Mouse (Mus musculus): Measurements from ENCODE around the gene Plcd1. TPM values are rescaled to one million over a fixed set of nuclear protein-coding genes. Genes with fewer than 3 reads are reported as not detected.

Gene Plcd1
- polyA plus RNA-seq, 1 experiment, result 37.3 TPM

DNA sequence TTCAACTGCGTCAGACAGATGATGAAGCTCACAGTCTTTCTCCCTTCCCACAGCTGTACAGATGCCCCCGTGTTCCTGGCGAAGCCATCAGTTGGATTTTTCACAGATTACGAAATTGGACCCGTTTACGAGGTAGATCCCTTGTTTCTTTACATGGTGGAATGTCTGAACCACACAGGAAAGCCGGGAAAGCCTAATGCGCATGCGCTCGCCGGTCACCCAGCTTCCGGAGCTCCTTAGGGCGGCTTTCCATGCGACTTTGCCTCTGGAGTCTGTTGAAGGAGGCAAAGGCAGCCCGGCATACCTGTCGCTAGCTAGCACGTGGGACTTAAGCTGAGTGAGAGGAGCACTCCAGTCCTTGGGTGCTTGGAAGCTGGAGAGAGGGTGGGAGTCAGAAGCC, 21.6 kb upstream of the Plcd1 start:
- Histone ChIP-seq H3K4me3 (replicated peaks; ENCODE audit: extremely low read depth, low read depth, low read length) (no peak overlapping the region), H3K4me1 (ENCODE audit: control insufficient read depth, insufficient read depth, low read length) (no peaks in the 10 kb centered on the region)
- 84% methylated on average over 17 of the region's 17 CpGs for WGBS
- DNase-seq, result no peak
- TF ChIP-seq CTCF (IDR thresholded peaks at IDR 0.05; ENCODE audit: insufficient read depth, low read length) (no peak), POLR2A (IDR thresholded peaks at IDR 0.05; ENCODE audit: borderline replicate concordance, extremely low read depth, low read depth, low read length) (no peak)

DNA sequence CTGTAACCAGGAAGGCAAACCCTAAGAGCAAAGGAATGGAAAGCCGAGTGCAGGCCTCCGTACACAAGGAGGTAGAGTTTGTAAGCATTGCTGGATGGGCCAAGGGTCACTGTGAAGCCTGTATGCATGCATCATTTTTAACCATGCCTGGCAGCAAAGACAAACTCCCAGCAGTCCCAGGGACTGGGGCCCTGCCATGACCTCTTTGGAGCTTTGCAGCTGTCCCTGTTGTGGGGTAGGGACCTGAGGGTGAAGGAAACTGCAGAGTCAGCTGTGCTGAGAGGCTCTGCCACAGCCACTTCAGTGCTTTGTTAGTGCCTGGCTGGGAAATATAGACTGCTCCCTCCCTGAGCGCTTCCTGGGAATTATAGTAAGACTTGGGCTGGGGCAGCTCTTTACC, 17.3 kb upstream of the Plcd1 start:
- Histone ChIP-seq H3K4me1 (ENCODE audit: control insufficient read depth, insufficient read depth, low read length) (no peaks in the 10 kb centered on the region), H3K4me3 (replicated peaks; ENCODE audit: extremely low read depth, low read depth, low read length) (no peak overlapping the region)
- TF ChIP-seq POLR2A (IDR thresholded peaks at IDR 0.05; ENCODE audit: borderline replicate concordance, extremely low read depth, low read depth, low read length) (no peak), CTCF (IDR thresholded peaks at IDR 0.05; ENCODE audit: insufficient read depth, low read length) (no peak)
- WGBS, result 40% methylated on average over 3 of the region's 3 CpGs
- no peak for DNase-seq

DNA sequence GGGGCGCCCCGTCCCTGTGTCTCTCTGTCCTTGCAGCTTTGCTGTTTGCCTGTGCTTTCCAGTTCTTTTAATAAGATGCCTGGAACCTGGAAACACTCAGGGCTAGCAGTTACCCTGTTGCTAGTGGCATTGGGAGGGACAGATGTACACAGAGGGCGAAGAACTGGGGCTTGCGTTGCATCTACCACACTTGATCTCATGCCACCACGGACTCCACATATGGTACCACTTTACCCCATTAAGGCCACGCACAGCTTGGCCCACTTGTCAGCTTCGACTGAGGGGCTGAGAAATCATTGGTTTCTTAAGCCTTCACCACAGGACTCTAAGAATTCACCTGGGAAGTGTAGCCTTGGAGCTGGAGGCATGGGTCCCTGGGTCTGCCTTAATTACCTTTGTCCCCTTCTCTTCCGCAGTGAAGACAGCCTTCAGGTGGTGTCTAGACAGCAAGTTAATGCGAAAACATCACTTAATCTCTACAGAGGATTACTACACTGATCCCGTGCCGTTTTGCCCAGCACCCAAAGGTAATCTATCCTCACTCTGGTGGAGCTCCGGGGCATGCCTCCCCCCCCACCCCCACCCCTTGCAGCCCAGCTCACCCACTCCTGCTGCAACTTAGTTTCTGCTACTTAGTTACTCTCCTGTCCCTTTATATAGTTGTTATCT, 16.5 kb upstream of the Plcd1 start:
- no peak overlapping the region for H3K4me3 ChIP-seq (replicated peaks; ENCODE audit: extremely low read depth, low read depth, low read length)
- TF ChIP-seq POLR2A (IDR thresholded peaks at IDR 0.05; ENCODE audit: borderline replicate concordance, extremely low read depth, low read depth, low read length) (no peak), CTCF (IDR thresholded peaks at IDR 0.05; ENCODE audit: insufficient read depth, low read length) (no peak)
- 66% methylated on average over 12 of the region's 12 CpGs for WGBS
- DNase-seq, result no peak
- no peaks in the 10 kb centered on the region for H3K4me1 ChIP-seq (ENCODE audit: control insufficient read depth, insufficient read depth, low read length)

DNA sequence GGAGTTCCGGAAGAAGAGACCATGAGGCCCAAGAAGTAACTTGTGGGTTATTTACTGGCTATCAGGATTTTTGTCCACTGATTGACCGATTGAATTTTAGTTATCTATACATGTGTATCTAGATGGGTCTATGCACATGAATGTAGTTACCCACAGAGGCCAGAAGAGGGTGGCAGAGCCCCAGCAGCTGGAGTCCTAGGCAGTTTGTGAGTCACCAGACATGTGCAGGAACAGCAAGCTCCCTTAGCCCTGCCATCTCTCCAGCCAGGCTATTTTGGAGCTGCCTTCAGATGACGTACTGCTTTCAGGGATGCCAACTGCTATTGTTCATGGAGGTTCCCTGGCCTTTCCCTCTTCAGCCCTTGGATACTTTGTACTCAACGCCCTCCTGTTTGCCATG, 14.3 kb upstream of the Plcd1 start:
- no peak for DNase-seq
- Histone ChIP-seq H3K4me1 (ENCODE audit: control insufficient read depth, insufficient read depth, low read length) (no peaks in the 10 kb centered on the region), H3K4me3 (replicated peaks; ENCODE audit: extremely low read depth, low read depth, low read length) (no peak overlapping the region)
- WGBS, result 85% methylated on average over 4 of the region's 4 CpGs
- TF ChIP-seq POLR2A (IDR thresholded peaks at IDR 0.05; ENCODE audit: borderline replicate concordance, extremely low read depth, low read depth, low read length) (no peak), CTCF (IDR thresholded peaks at IDR 0.05; ENCODE audit: insufficient read depth, low read length) (peak; percentile 29; the same call in 1 of the 2 replicates)

DNA sequence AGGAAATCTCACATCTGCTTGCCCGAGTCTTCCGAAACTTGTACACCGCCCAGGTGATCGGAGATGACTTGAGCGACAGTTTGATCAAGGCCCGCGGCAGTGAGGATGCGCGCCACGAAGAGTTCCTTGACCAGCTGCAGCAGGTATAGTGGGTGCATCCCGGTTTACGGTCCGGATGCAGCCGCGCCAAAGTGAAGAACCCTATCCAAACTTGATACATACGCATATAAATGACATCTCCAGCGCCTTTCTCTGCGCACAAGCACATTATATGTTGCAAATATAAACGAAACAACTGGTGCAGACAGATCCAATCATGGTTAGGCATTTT, 9.4 kb upstream of the Plcd1 start:
- 3% methylated on average over 19 of the region's 19 CpGs for WGBS
- Histone ChIP-seq H3K4me1 (ENCODE audit: control insufficient read depth, insufficient read depth, low read length) (no peaks in the 10 kb centered on the region), H3K4me3 (replicated peaks; ENCODE audit: extremely low read depth, low read depth, low read length) (peak overlapping the region; percentile 67)
- no peak for TF ChIP-seq CTCF (IDR thresholded peaks at IDR 0.05; ENCODE audit: insufficient read depth, low read length)
- TF ChIP-seq POLR2A (IDR thresholded peaks at IDR 0.05; ENCODE audit: borderline replicate concordance, extremely low read depth, low read depth, low read length), result no peak
- no peak for DNase-seq

DNA sequence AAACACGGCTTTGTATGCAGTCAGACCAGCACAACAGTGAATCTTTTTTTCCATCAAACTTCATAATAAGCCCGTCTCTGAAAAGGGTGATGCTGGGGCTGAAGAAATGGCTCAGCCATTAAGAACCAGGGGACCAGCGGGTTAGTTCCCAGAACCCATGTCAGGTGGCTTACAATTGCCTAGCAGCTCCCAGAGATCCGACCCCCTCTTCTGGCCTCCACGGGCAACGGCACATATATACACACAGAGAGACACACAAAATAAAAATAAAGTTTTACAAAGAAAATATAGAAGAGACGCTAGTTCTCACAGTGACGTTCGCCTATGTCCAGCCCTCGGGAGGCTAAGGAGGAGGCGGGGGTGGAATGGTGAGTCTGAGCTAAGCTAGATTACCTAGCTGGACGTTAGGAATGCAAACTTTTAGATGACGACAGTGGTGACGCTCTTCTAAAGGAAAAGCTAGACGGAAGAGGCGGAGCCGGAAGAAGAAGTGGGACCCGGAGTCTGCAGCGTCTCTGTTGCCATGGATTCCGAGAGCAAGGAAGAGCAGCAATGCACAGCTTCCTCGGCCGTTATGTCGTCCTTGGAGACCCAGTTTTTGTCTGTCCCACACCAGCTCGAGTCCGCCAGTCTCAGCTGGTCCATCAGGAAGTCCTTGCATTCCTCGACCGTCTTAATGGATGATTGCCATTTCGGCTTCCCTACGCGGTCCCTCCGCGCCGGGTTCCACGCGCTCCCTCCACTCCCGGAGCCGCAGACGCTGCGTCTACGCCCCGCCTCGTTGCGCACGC, 8.9 kb upstream of the Plcd1 start, which contains the start of gene Dlec1:
Dlec1 (plus strand) TSS at position 487 of the 791 bp plus-strand sequence.
- WGBS, result 2% methylated on average over 44 of the region's 44 CpGs
- DNase-seq, result peak; percentile 69
- H3K4me3 ChIP-seq (replicated peaks; ENCODE audit: extremely low read depth, low read depth, low read length), result peak within 1 kb of the TSS; percentile 67

DNA sequence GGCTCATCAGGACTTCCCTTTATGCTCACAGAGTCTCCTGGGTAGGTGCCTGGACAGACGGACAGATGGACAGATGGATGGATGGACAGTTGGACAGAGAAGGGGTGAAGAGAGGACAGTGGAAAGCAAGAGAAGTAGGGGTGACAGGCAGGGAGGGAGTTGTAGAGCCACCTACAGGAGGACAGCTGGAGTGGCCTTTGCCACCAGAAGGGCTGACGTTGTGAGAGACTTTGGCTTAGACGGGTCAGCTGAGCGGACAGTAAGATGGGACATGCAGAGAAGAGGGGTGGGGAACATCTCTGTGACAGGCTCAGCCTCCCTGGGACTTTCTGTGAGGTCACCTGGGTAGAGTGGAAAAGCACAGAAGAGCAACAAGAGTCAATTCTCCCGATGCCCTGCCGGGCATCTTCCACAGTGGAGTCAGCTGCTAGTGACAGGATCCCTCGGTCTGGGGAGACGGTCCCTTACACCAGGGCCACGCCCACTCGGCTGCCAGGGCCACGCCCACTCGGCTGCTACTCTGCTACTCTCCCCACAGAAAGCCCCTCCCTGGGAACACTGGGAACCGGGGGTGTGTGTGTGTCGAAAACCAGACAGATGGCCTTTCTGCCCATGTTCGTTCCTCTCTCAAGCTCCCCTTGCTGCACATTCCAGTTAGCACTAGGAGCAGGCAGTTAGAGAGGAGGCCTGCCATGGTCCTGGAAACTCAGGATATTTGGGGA, 7.0 kb upstream of the Plcd1 start:
- no peaks in the 10 kb centered on the region for H3K4me1 ChIP-seq (ENCODE audit: control insufficient read depth, insufficient read depth, low read length)
- no peak for TF ChIP-seq POLR2A (IDR thresholded peaks at IDR 0.05; ENCODE audit: borderline replicate concordance, extremely low read depth, low read depth, low read length)
- no peak for TF ChIP-seq CTCF (IDR thresholded peaks at IDR 0.05; ENCODE audit: insufficient read depth, low read length)
- DNase-seq, result no peak
- no peak overlapping the region for H3K4me3 ChIP-seq (replicated peaks; ENCODE audit: extremely low read depth, low read depth, low read length)
- 15% methylated on average over 15 of the region's 15 CpGs for WGBS

More for the DNA sequence above, 8.9 kb upstream of the Plcd1 start, which contains the start of gene Dlec1:
- no peaks in the 10 kb centered on the region for H3K4me1 ChIP-seq (ENCODE audit: control insufficient read depth, insufficient read depth, low read length)
- peak; percentile 30; the same call in 1 of the 2 replicates for TF ChIP-seq POLR2A (IDR thresholded peaks at IDR 0.05; ENCODE audit: borderline replicate concordance, extremely low read depth, low read depth, low read length)
- TF ChIP-seq CTCF (IDR thresholded peaks at IDR 0.05; ENCODE audit: insufficient read depth, low read length), result no peak

DNA sequence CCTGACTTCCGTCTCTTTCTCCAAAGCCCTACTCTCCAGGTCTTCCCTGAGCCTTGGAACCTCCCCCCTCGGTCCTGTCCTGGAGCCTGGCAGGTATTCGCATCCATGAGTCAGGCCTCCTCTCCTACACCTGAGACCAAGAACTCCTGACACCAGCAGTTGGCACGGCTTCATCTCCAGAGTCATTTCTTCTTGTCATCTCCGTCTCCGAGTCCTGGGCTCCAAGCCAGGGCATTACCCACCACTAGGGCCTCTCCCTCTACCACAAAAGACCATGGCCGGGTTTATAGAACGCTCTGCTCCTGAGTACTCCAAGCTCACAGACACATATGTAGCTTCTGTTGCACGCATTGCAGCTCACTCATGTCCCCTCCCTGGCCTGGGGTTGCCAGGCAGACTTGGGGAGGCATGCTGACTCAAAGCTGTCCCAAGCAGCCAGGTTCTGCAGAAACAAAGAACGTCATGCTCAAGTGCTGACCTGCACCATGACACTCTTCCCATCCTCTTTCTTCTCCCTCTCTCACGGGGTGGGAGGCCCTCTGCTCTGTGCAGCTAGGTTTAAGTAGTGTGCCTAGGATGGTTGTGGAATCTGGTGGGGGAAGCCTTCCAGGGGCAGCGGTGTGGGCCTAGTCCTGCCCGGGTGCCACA, 1.3 kb upstream of the Plcd1 start:
- DNase-seq, result no peak
- Histone ChIP-seq H3K4me3 (replicated peaks; ENCODE audit: extremely low read depth, low read depth, low read length) (no peak overlapping the region), H3K4me1 (ENCODE audit: control insufficient read depth, insufficient read depth, low read length) (no peaks in the 10 kb centered on the region)
- WGBS, result 75% methylated on average over 13 of the region's 13 CpGs
- TF ChIP-seq CTCF (IDR thresholded peaks at IDR 0.05; ENCODE audit: insufficient read depth, low read length) (no peak), POLR2A (IDR thresholded peaks at IDR 0.05; ENCODE audit: borderline replicate concordance, extremely low read depth, low read depth, low read length) (no peak)
